Mouse (Mus musculus): ENCODE results near the gene Tecpr2. TPM values are rescaled to one million over a fixed set of nuclear protein-coding genes. Genes with fewer than 3 reads are reported as not detected.

Gene Tecpr2
- polyA plus RNA-seq, 2 experiments = 1.1 to 2.3 TPM

DNA sequence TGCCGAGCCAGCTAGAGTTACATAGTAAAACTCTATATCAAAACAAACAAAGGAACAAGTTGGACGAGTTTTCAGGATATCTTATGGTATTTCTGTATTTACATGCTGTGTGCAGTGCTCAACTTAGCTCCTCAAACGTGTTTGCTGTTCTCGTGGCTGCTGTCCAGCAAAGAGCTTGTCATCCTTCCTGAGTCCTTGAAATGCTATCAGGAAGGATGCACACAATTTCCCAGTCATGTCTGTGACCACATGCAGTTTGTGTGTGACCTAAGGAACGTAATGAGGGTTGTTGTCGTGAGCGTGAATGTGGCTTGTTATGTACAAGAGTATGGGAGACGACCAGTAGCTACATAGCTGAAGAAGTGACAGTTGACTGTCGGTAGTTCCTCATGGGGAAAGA, 26.7 kb downstream of the Tecpr2 start:
- Histone ChIP-seq H3K9me3 (ENCODE audit: control insufficient read depth, low read length) (no peaks in the 10 kb centered on the region), H3K4me1 (replicated peaks; ENCODE audit: control insufficient read depth in 2 of 2, insufficient read depth in 2 of 2, low read length in 1 of 2) (no peaks in the 10 kb centered on the region), H3K27me3 (ENCODE audit: control insufficient read depth, insufficient read depth, low read length) (no peaks in the 10 kb centered on the region), H3K27ac (no peak overlapping the region), H3K9ac (replicated peaks) (no peak overlapping the region), H3K4me3 (ENCODE audit: insufficient read depth in 1 of 2, low read depth in 2 of 2, low read length in 2 of 2) (no peak overlapping the region), H3K36me3 (replicated peaks; ENCODE audit: control insufficient read depth, insufficient read depth, low read depth) (peaks cover 3% of the 10 kb centered on the region), H3K4me2 (ENCODE audit: low read depth) (no peak overlapping the region)
- ATAC-seq (ENCODE audit: insufficient read depth) (no peak), DNase-seq (ENCODE audit: low read depth in 3 of 3, low spot score in 3 of 3) (no peak)
- WGBS (ENCODE audit: insufficient replicate concordance) = 68% methylated on average over 9 of the region's 9 CpGs
- TF ChIP-seq CTCF (IDR thresholded peaks at IDR 0.05; ENCODE audit: low read depth) = no peak
- no peak for TF ChIP-seq EP300 (IDR thresholded peaks at IDR 0.05; ENCODE audit: low read depth)

DNA sequence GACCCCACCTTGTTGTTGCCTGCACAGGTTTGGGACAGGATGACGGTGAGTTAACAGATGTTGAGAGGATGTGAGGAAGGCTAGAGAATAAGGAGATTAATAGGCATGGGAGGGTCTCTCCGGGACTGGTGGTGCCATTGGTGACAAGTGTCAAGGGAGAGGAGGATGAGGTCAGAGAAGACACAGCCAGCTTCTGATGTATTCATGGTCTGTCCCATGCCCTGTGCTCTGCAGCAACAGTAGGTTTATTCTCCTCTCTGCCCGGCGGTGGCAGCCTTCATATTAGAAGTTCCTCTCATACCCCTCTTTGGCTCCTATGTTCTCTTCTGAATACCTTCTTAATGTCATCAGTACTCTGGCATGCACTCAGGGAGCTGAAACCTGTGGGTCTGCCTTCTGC, 31.2 kb downstream of the Tecpr2 start:
- Histone ChIP-seq H3K4me2 (ENCODE audit: low read depth) (no peak overlapping the region), H3K4me3 (ENCODE audit: insufficient read depth in 1 of 2, low read depth in 2 of 2, low read length in 2 of 2) (no peak overlapping the region), H3K4me1 (replicated peaks; ENCODE audit: control insufficient read depth in 2 of 2, insufficient read depth in 2 of 2, low read length in 1 of 2) (no peaks in the 10 kb centered on the region), H3K27ac (no peak overlapping the region), H3K9me3 (ENCODE audit: control insufficient read depth, low read length) (no peaks in the 10 kb centered on the region), H3K36me3 (replicated peaks; ENCODE audit: control insufficient read depth, insufficient read depth, low read depth) (peaks cover 3% of the 10 kb centered on the region), H3K27me3 (ENCODE audit: control insufficient read depth, insufficient read depth, low read length) (no peaks in the 10 kb centered on the region), H3K9ac (replicated peaks) (no peak overlapping the region)
- 85% methylated on average over 4 of the region's 4 CpGs for WGBS (ENCODE audit: insufficient replicate concordance)
- no peak for TF ChIP-seq CTCF (IDR thresholded peaks at IDR 0.05; ENCODE audit: low read depth)
- no peak for TF ChIP-seq EP300 (IDR thresholded peaks at IDR 0.05; ENCODE audit: low read depth)
- DNase-seq (ENCODE audit: low read depth in 3 of 3, low spot score in 3 of 3) (no peak), ATAC-seq (ENCODE audit: insufficient read depth) (no peak)

DNA sequence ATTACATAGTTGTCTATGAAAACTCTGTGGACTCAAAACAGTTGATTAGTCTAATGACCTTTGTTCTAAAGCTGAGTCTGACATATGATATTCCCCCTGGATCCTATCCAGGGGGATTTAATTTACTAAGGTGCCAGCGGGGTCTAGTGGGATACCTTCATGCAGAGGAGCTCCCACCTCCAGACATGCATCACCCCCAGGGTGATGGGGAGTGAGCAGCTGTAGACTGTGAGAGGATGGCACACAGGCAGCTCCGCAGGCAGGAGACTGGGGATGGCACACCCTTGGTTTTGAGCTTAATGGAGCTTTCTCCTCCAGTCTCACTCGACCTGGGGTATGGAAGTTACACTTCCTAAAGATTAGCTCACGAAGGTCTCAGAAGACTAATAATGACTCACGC, 32.5 kb downstream of the Tecpr2 start:
- WGBS (ENCODE audit: insufficient replicate concordance) = 69% methylated on average over 5 of the region's 5 CpGs
- peaks cover 3% of the 10 kb centered on the region for H3K36me3 ChIP-seq (replicated peaks; ENCODE audit: control insufficient read depth, insufficient read depth, low read depth)
- no peak overlapping the region for H3K9ac ChIP-seq (replicated peaks)
- no peaks in the 10 kb centered on the region for H3K4me1 ChIP-seq (replicated peaks; ENCODE audit: control insufficient read depth in 2 of 2, insufficient read depth in 2 of 2, low read length in 1 of 2)
- H3K9me3 ChIP-seq (ENCODE audit: control insufficient read depth, low read length) = no peaks in the 10 kb centered on the region
- no peaks in the 10 kb centered on the region for H3K27me3 ChIP-seq (ENCODE audit: control insufficient read depth, insufficient read depth, low read length)
- ATAC-seq (ENCODE audit: insufficient read depth) = no peak
- TF ChIP-seq CTCF (IDR thresholded peaks at IDR 0.05; ENCODE audit: low read depth) = no peak
- no peak for TF ChIP-seq EP300 (IDR thresholded peaks at IDR 0.05; ENCODE audit: low read depth)
- no peak overlapping the region for H3K4me2 ChIP-seq (ENCODE audit: low read depth)
- H3K27ac ChIP-seq = no peak overlapping the region
- H3K4me3 ChIP-seq (ENCODE audit: insufficient read depth in 1 of 2, low read depth in 2 of 2, low read length in 2 of 2) = no peak overlapping the region
- no peak for DNase-seq (ENCODE audit: low read depth in 3 of 3, low spot score in 3 of 3)

DNA sequence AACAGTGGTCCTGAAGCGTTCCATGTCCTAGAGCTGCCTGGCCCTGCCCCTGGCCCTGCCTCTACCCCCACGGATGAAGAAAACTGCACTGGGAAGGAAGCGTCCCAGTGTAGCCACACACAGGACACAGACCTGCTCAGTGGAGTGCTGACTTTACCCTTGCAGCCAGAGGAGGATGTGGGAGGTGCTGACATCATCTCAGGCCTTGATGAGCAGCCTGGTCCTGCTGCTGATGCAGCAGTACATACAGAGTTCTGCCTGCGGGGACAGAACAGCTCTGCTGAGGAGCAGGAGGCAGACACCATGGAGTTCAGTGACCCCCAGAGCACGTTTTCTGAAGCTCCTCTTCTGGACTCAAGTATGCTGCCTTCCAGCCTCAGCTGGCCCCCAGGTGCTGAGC, 43.8 kb downstream of the Tecpr2 start:
- no peaks in the 10 kb centered on the region; the same call in 1 of the 2 replicates for H3K36me3 ChIP-seq (replicated peaks; ENCODE audit: control insufficient read depth, insufficient read depth, low read depth)
- TF ChIP-seq EP300 (IDR thresholded peaks at IDR 0.05; ENCODE audit: low read depth) (no peak), CTCF (IDR thresholded peaks at IDR 0.05; ENCODE audit: low read depth) (no peak)
- no peak overlapping the region for H3K4me2 ChIP-seq (ENCODE audit: low read depth)
- H3K27me3 ChIP-seq (ENCODE audit: control insufficient read depth, insufficient read depth, low read length) = no peaks in the 10 kb centered on the region
- ATAC-seq (ENCODE audit: insufficient read depth) = 0 out of 2 replicates have a peak, but pooled peaks have one; percentile 11
- no peak overlapping the region for H3K4me3 ChIP-seq (ENCODE audit: insufficient read depth in 1 of 2, low read depth in 2 of 2, low read length in 2 of 2)
- H3K27ac ChIP-seq = no peak overlapping the region
- peaks cover 4 to 6% of the 10 kb centered on the region in 2 experiments for H3K4me1 ChIP-seq (replicated peaks; ENCODE audit: control insufficient read depth in 2 of 2, insufficient read depth in 2 of 2, low read length in 1 of 2)
- no peak for DNase-seq (ENCODE audit: low read depth in 3 of 3, low spot score in 3 of 3)
- no peak overlapping the region for H3K9ac ChIP-seq (replicated peaks)
- H3K9me3 ChIP-seq (ENCODE audit: control insufficient read depth, low read length) = no peaks in the 10 kb centered on the region
- WGBS (ENCODE audit: insufficient replicate concordance) = 69% methylated on average over 5 of the region's 5 CpGs

DNA sequence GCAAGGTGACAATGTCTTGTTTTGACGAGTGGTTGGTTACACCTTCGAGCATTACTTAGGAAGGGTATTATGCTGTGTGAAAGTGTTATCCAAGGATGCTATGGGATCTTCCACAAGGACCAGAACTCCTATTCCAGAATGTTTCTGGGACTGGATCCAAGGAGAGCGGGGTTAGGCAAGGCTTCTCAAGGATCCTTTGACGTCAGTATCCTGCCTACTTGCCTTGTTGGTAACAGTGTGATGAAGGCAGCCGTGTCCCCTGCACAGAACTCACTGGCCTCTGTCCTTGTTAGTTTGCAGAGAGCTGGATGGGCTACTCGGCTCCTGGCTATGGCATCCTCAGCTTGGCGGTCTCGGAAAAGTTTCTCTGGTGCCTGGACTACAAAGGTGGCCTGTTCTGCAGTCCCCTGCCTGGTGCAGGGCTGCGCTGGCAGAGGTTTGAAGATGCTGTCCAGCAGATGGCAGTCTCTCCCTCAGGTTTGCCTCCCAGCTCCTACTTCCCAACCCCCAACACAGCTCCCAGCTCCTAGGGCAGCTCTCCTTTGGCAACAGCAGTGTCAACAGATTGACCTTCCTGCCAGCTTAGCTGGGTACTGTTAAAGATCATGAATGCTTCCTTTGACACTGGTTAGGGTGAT, 47.0 kb downstream of the Tecpr2 start:
- Histone ChIP-seq H3K27me3 (ENCODE audit: control insufficient read depth, insufficient read depth, low read length) (no peaks in the 10 kb centered on the region), H3K27ac (no peak overlapping the region), H3K9me3 (ENCODE audit: control insufficient read depth, low read length) (no peaks in the 10 kb centered on the region), H3K4me2 (ENCODE audit: low read depth) (no peak overlapping the region), H3K36me3 (replicated peaks; ENCODE audit: control insufficient read depth, insufficient read depth, low read depth) (no peaks in the 10 kb centered on the region; the same call in 1 of the 2 replicates), H3K4me1 (replicated peaks; ENCODE audit: control insufficient read depth in 2 of 2, insufficient read depth in 2 of 2, low read length in 1 of 2) (peaks cover 4 to 6% of the 10 kb centered on the region in 2 experiments), H3K4me3 (ENCODE audit: insufficient read depth in 1 of 2, low read depth in 2 of 2, low read length in 2 of 2) (no peak overlapping the region), H3K9ac (replicated peaks) (no peak overlapping the region)
- peak; percentile 98 for TF ChIP-seq CTCF (IDR thresholded peaks at IDR 0.05; ENCODE audit: low read depth)
- no peak for TF ChIP-seq EP300 (IDR thresholded peaks at IDR 0.05; ENCODE audit: low read depth)
- ATAC-seq (ENCODE audit: insufficient read depth) (peak; percentile 83), DNase-seq (ENCODE audit: low read depth in 3 of 3, low spot score in 3 of 3) (peak; percentile 64 to 69 (median 69))
- WGBS (ENCODE audit: insufficient replicate concordance) = 64% methylated on average over 9 of the region's 9 CpGs
